Mouse (Mus musculus): ENCODE measurements around the gene Nat8f4.

DNA sequence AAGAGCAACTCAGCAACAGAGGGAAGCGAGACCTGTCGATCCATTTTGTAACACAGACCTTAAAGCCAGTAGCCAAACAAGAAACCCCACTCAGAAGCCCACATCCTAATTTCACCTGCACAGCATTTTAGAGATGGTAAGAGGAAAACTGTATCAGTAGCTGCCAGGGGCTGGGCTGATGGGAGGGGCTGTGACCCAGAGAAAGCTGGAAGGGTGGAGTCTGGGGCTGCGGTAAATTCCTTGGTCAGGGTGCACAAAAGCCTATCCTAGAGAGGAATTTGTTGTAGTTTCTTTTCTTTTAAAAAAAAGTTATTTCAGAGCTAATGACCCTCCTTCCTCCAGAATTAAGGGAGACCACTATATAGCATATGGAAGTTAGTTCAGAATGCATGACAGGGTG, 37.8 kb upstream of the Nat8f4 start:
- TF ChIP-seq POLR2A (IDR thresholded peaks at IDR 0.05; ENCODE audit: insufficient read length, low read depth) = no peak
- no peak for TF ChIP-seq E2F4 (IDR thresholded peaks at IDR 0.05; ENCODE audit: insufficient read depth)
- TF ChIP-seq MAX (IDR thresholded peaks at IDR 0.05; ENCODE audit: low read depth) = no peak
- no peak for TF ChIP-seq MYOD1 (IDR thresholded peaks at IDR 0.05; ENCODE audit: control insufficient read depth in 1 of 3, insufficient read length in 2 of 3, low read depth in 2 of 3)
- no peak for TF ChIP-seq POLR2AphosphoS2 (IDR thresholded peaks at IDR 0.05; ENCODE audit: insufficient read length, low read depth)
- TF ChIP-seq CEBPB (IDR thresholded peaks at IDR 0.05; ENCODE audit: insufficient read depth, poor library complexity, severe bottlenecking) = no peak
- no peak for TF ChIP-seq USF1 (IDR thresholded peaks at IDR 0.05; ENCODE audit: low read depth)
- no peak for TF ChIP-seq TCF12 (IDR thresholded peaks at IDR 0.05; ENCODE audit: insufficient read depth, poor library complexity, severe bottlenecking)
- TF ChIP-seq MYOG (IDR thresholded peaks at IDR 0.05; ENCODE audit: control insufficient read depth in 1 of 3, insufficient read depth in 1 of 3, insufficient read length in 2 of 3, low read depth in 2 of 3) = no peak
- no peak for TF ChIP-seq TCF3 (IDR thresholded peaks at IDR 0.05; ENCODE audit: insufficient read length, low read depth)
- TF ChIP-seq SRF (IDR thresholded peaks at IDR 0.05; ENCODE audit: control insufficient read depth, insufficient read length, low read depth) = no peak
- no peak for TF ChIP-seq REST (IDR thresholded peaks at IDR 0.05; ENCODE audit: insufficient read depth, insufficient read length)

Measured in myocyte (in vitro differentiated cells).